In the genomic region with DNA sequence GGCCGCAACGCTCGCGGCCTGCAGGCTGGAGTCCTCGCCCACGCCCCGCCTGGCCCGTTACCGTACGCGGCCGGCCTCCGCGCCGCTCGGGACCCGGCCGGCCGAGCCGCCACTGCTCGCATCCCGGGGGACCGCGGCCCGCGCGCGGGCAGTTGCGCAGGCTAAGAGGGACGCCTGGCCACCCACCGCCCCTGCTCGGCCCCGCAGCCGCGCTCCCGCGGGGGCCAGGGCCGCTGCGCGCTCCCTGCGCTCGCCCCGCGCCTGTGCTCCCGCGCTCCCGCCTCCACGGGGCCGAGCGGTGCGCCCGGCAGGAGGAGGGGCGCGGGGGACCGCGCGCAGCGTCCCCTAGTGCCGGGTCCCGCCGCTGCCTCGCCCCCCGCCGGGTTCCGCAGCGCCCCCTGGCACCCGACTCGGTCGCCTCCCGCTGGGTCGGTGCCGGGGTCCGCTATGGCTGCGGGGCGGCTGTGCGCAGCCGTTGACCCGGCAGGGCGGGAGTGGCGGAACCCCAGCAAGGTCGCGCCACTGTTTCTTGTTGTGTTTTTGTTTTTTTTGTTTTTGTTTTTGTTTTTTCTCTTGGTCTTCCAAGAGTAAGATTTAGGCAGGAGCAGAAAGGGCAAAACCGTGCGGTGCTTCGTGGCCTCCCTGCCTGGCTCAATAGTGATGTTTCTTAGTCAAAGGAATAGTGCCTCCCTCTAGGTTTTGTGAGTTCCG, we compare ENCODE assay signal across 8 mouse cellular contexts. TPM values are rescaled to one million over a fixed set of nuclear protein-coding genes. Genes with fewer than 3 reads are reported as not detected.
DNase-seq lines count a peak whose midpoint lies in the region; ATAC-seq and TF ChIP-seq lines count a peak whose summit lies in the region.

A gene (minus strand): TSS at position 335 of the 711 bp plus-strand sequence.

- H3K36me3 ChIP-seq in forebrain, embryonic 16.5 days (ENCODE audit: control insufficient read depth, insufficient read depth): peaks cover 18% of the 10 kb centered on the region
- peaks cover 25% of the 10 kb centered on the region for H3K36me3 ChIP-seq in neural tube, embryonic 15.5 days

- TF ChIP-seq CTCF in brain, embryonic 14.5 days (IDR thresholded peaks at IDR 0.05; ENCODE audit: borderline replicate concordance, extremely low read depth, insufficient read depth, insufficient read length): peak; percentile 72
- no peak for TF ChIP-seq CTCF in lung, adult 2 months (IDR thresholded peaks at IDR 0.05; ENCODE audit: insufficient read depth, low read length)

- H3K9ac ChIP-seq in forebrain, embryonic 16.5 days (replicated peaks; ENCODE audit: low read depth, low read length): peak within 1 kb of the TSS; percentile 93
- peak within 1 kb of the TSS; percentile 95 for H3K9ac ChIP-seq in neural tube, embryonic 15.5 days (replicated peaks)

- peak within 1 kb of the TSS; percentile 89 for H3K4me3 ChIP-seq in forebrain, embryonic 16.5 days (replicated peaks; ENCODE audit: low read length)
- peak within 1 kb of the TSS; percentile 53 for H3K4me3 ChIP-seq in lung, adult 2 months (replicated peaks; ENCODE audit: extremely low read depth, low read depth, low read length)
- H3K4me3 ChIP-seq in neural tube, embryonic 15.5 days (replicated peaks): peak within 1 kb of the TSS; percentile 89

- intact Hi-C loops in heart, postnatal 25 days (cut with DNase I): loop anchor here (5.0 kb wide), 1 partner anchor 229 kb away; no protein-coding TSS in a partner anchor

- peak; percentile 87 for ATAC-seq in forebrain, embryonic 16.5 days
- ATAC-seq in neural tube, embryonic 15.5 days (ENCODE audit: low FRiP score): peak; percentile 84

- under 1% methylated on average over 73 of the region's 86 CpGs for whole genome bisulfite sequencing in forebrain, embryonic 16.5 days
- under 1% methylated on average over 85 of the region's 86 CpGs for WGBS in lung, adult 2 months
- under 1% methylated on average over 80 of the region's 86 CpGs for WGBS in neural tube, embryonic 15.5 days

- no peaks in the 10 kb centered on the region for H3K9me3 ChIP-seq in forebrain, embryonic 16.5 days (ENCODE audit: control insufficient read depth, low read length)
- no peaks in the 10 kb centered on the region for H3K9me3 ChIP-seq in neural tube, embryonic 15.5 days (replicated peaks)

- H3K4me2 ChIP-seq in forebrain, embryonic 16.5 days (ENCODE audit: low read length): peak within 1 kb of the TSS; percentile 78
- H3K4me2 ChIP-seq in neural tube, embryonic 15.5 days: peak within 1 kb of the TSS; percentile 68

- DNase-seq in CD8-positive naive resting alpha-beta T cell, adult 2 months (ENCODE audit: low read depth in 2 of 2, low spot score in 2 of 2): peak; percentile 67 to 76
- peak; percentile 86 for DNase-seq in brain, embryonic 14.5 days (ENCODE audit: low read depth)
- peak; percentile 70 for DNase-seq in heart, postnatal 25 days (ENCODE audit: low spot score)
- peak; percentile 71 to 80 for DNase-seq in layer of hippocampus, adult 18-20 months (ENCODE audit: low spot score in 2 of 2)
- DNase-seq in lung, adult 2 months: peak; percentile 74
- DNase-seq in testis, postnatal 10 days (ENCODE audit: low spot score): peak; percentile 92

- H3K27ac ChIP-seq in forebrain, embryonic 16.5 days (ENCODE audit: low read length): peak within 1 kb of the TSS; percentile 83
- H3K27ac ChIP-seq in neural tube, embryonic 15.5 days (replicated peaks): peak within 1 kb of the TSS; percentile 91

- peak; percentile 79 for TF ChIP-seq POLR2A in brain, embryonic 14.5 days (IDR thresholded peaks at IDR 0.05; ENCODE audit: borderline replicate concordance, extremely low read depth, insufficient read depth, insufficient read length, poor library complexity, severe bottlenecking)
- 0 out of 2 replicates have a peak, but pooled peaks have one; percentile 2 for TF ChIP-seq POLR2A in lung, adult 2 months (IDR thresholded peaks at IDR 0.05; ENCODE audit: borderline replicate concordance, extremely low read depth, low read depth, low read length)

- peaks cover 19% of the 10 kb centered on the region for H3K4me1 ChIP-seq in forebrain, embryonic 16.5 days (replicated peaks; ENCODE audit: control insufficient read depth, insufficient read depth, low read length)
- H3K4me1 ChIP-seq in lung, adult 2 months (ENCODE audit: control insufficient read depth, insufficient read depth, low read length): peaks cover 11% of the 10 kb centered on the region
- peaks cover 29% of the 10 kb centered on the region for H3K4me1 ChIP-seq in neural tube, embryonic 15.5 days

- no peaks in the 10 kb centered on the region for H3K27me3 ChIP-seq in forebrain, embryonic 16.5 days (replicated peaks; ENCODE audit: control insufficient read depth, insufficient read depth, low read length)
- no peaks in the 10 kb centered on the region for H3K27me3 ChIP-seq in neural tube, embryonic 15.5 days (replicated peaks)

RNA-seq across cellular contexts. Expression of the gene that starts here (rescaled TPM):
- 59.9 and 78.3 TPM in 2 replicates for polyA plus RNA-seq in brain, embryonic 14.5 days (2012; rRNA removed)
- polyA plus RNA-seq in forebrain, embryonic 16.5 days (2015; fragmentation: Nextera tagmentation; extraction: Ambion mirVana): 19.9 and 24.0 TPM in 2 replicates
- total RNA-seq in heart, postnatal 25 days (2021): 10 to 100 TPM; 67.2 to 67.5 TPM
- 100 to 1,000 TPM; 164 TPM for total RNA-seq in layer of hippocampus, adult 18-20 months (2021)
- 93.7 and 96.3 TPM in 2 replicates for polyA plus RNA-seq in lung, adult 2 months (2012; rRNA removed)
- 25.5 and 26.9 TPM in 2 replicates for polyA plus RNA-seq in neural tube, embryonic 15.5 days (2015; fragmentation: Nextera tagmentation; extraction: Ambion mirVana)

Comparison
In these comparisons a context has a peak if more than half of its experiments do, and no peak if none do; other contexts are left out.
1. Peak in every context shown above with its lines: DNase-seq, ATAC-seq, H3K4me3 ChIP-seq and H3K27ac ChIP-seq.